Mouse (Mus musculus): ENCODE results near the gene Endov. TPM values are rescaled to one million over a fixed set of nuclear protein-coding genes. Genes with fewer than 3 reads are reported as not detected.
A peak's percentile ranks its signal among the peaks of the same experiment; 100 is the strongest.

Gene Endov
- total RNA-seq, 2 experiments from 2014 or later, result 32.2 to 35.1 TPM

- no peak for DNase-seq (ENCODE audit: low spot score in 2 of 2)
Measured at GRCm38 (mm10) chr11:119545741-119546495, 54.8 kb downstream of the Endov start.

- no peak for DNase-seq (ENCODE audit: low spot score in 2 of 2)
Measured at GRCm38 (mm10) chr11:119546496-119547182, 55.5 kb downstream of the Endov start.

- DNase-seq (ENCODE audit: low spot score in 2 of 2), result peak; percentile 82 to 85
Measured at GRCm38 (mm10) chr11:119547183-119547921, 56.2 kb downstream of the Endov start, which contains the start of gene Nptx1. Gene Nptx1 (minus strand): TSS chr11:119547753.

- DNase-seq (ENCODE audit: low spot score in 2 of 2), result peak in 1 of 2 experiments; percentile 36
Measured at GRCm38 (mm10) chr11:119547951-119548591, 56.9 kb downstream of the Endov start.

GRCm38 (mm10) chr11:119548741-119549370 is 57.7 kb downstream of the Endov start:
- DNase-seq (ENCODE audit: low spot score in 2 of 2), result no peak

GRCm38 (mm10) chr11:119549371-119549811 is 58.2 kb downstream of the Endov start:
- peak in 1 of 2 experiments; percentile 57 for DNase-seq (ENCODE audit: low spot score in 2 of 2)

- DNase-seq (ENCODE audit: low spot score in 2 of 2), result no peak
Measured at GRCm38 (mm10) chr11:119550546-119551335, 59.6 kb downstream of the Endov start.

- DNase-seq (ENCODE audit: low spot score in 2 of 2), result no peak
Measured at GRCm38 (mm10) chr11:119551468-119551867, 60.3 kb downstream of the Endov start.

GRCm38 (mm10) chr11:119552301-119552700 is 61.2 kb downstream of the Endov start:
- DNase-seq (ENCODE audit: low spot score in 2 of 2), result no peak

GRCm38 (mm10) chr11:119552902-119553802 is 62.0 kb downstream of the Endov start:
- no peak for DNase-seq (ENCODE audit: low spot score in 2 of 2)

- DNase-seq (ENCODE audit: low spot score in 2 of 2), result no peak
Measured at GRCm38 (mm10) chr11:119554706-119555105, 63.6 kb downstream of the Endov start.

- DNase-seq (ENCODE audit: low spot score in 2 of 2), result no peak
Measured at GRCm38 (mm10) chr11:119555170-119555569, 64.0 kb downstream of the Endov start.

GRCm38 (mm10) chr11:119557940-119558869 is 67.1 kb downstream of the Endov start:
- no peak for DNase-seq (ENCODE audit: low spot score in 2 of 2)

- DNase-seq (ENCODE audit: low spot score in 2 of 2), result no peak
Measured at GRCm38 (mm10) chr11:119558870-119559610, 67.9 kb downstream of the Endov start.
